Mouse (Mus musculus) spleen, adult 18-20 months (tissue): ENCODE measurements around the gene Tmod2.
A peak's percentile ranks its signal among the peaks of the same experiment; 100 is the strongest.
"Not testable (repeated sequence)": the region's sequence is repeated elsewhere in the genome, so short reads cannot be mapped to it uniquely, and the experiment has no call there.

Source experiments
- DNase-seq, 2 experiments: peaks; one replicate each; pipeline ENCODE4 v3.0.0; 2022; ENCODE audit warnings: mixed read lengths in 2 of 2

Gene Tmod2

GRCm38 (mm10) chr9:75610571-75611493, at the start of gene Tmod2:
Gene Tmod2, minus strand, starts transcription at chr9:75611325.
- peak in 1 of 2 experiments; percentile 14 for DNase-seq

DNA sequence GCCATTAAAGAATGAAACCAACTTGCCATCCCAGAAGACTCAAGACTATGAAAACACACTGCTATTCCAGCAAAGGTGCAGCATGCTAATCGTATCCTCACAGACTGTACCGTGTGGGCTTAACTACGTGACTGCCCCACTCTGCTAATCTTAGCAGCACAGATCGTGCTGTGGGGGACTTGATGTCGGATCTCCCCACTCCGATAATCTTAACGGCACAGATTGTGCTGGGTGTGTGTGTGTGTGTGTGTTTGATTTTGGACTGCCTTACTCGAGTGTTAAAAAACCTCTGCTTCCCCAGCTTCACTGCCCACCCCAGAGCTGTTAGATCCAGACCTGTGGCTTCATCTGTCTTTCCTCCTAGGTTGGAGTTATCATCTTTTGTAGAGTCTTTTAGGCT, 49.8 kb upstream of the Tmod2 start:
- DNase-seq: no peak

DNA sequence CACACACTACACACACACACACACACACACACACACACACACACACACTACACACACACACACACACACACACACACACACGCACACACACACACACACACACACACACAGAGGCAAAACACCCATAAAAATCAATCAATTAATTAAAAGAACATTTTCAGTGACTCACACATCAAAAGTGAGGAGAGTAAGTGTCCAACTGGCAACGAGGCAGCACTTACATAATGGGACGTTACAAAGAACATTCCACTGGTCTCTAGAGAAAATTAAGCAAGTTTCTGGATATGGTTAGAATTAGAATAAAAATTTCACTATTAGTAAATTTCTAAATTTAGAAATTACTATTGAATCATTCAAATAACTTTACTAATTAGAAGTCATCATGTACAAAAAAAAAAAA, 45.3 kb upstream of the Tmod2 start:
- DNase-seq: not testable (repeated sequence)

GRCm38 (mm10) chr9:75653981-75654911, 43.1 kb upstream of the Tmod2 start:
- DNase-seq: no peak

DNA sequence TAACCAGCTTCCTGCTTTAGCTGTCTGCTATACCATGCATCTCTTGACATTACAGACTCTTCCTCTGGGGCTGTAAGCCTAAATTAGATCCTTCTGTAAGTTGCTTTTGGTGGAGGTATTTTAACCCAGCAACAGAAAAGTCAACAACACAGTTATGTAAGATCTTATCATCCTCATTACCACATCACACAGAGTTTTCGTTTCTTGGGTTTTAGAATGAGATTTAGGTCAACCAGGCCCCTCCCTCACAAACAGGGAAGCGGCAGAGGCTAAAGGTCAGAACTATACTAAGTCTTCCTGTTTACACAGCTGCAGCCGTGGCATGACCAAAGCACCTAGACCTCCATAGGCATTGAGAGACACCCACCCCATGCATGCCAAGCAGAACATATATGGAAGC, 34.3 kb upstream of the Tmod2 start:
- no peak for DNase-seq

- DNase-seq: no peak
Observed at GRCm38 (mm10) chr9:75634226-75634625, 23.1 kb upstream of the Tmod2 start.

DNA sequence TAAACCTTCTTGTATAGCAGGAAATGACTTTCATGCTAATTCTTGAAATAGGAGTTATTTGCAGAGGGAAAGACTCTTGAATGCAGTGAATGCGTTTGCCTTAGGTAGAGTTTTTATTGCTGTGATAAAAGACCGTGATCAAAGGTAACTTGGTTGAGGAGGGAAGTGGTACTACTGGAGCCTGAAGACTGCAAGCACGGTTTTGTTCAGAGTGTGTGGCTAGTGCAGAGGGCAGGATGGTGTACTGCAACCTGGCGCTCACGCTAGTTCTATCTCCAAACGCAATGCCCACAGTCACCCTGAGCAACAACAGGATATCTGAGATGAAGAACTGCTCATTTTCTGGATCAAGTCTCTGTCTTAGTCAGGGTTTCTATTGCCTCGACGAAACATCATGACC, 22.5 kb upstream of the Tmod2 start:
- DNase-seq: no peak

DNA sequence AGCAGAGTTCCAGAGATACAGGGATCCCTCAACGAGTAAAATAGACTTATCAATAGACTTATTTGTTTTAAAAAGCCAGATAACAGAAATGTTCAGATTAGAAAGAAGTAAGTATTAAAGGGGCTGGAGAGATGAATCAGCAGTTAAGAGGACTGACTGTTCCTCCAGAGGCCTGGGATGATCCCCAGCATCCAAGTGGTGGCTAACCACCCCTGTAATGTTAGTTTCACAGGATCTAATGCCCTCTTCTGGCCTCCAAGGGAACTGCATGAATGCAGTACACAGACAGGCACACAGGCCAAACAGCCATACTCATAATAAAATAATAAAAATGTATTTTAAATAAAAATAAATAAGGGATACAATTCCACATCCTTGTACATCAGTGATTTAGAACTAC, 21.8 kb upstream of the Tmod2 start:
- DNase-seq: no peak

DNA sequence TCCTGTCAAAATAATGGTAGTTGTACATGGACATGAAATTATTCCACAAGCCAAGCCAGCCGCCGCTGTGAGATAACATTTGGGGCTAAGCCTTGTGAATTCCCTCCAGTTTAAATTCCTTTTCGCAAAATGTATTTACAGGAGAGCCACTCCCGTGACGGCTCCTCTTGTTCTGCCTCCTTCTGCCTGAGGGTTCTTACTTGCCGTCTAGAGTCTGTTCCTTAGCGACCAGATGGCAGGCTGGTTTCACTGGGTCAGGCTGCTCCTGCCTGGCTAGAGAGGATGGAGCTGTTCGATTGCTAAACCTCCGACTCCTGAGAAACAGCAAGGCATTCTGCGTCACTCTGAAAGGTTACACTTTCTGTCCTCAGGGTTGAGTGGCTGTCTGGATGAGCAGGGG, 21.0 kb upstream of the Tmod2 start:
- no peak for DNase-seq

DNA sequence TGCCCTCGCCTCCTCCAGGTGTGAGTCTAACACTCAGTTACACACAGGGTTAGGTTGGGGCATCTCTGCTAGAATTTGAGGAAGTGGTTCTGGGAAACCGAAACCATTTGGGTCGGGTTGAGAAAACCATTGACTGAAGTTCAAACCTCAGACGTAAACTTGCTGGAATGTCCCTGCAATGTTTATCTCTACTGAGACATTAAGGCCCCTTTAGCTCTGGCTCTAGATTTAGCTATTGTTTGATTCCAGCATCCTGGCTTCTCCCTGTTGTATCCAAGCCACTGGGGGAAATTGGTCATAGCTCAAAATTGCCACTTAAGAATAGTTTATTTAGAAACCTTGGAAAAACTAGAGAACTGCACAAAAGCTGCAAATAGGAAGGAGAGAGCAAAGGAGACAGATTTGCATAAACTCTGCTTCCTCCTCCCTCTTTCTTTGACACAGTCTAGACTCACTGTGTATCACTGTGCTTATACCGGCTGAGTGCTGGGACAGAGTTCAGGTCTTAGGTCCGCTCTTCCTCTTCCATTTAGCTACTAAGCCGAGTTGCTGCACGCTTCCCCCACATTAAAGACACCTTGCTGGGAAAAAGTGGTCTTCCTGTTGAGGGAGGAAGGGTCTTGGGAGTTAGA, 19.8 kb upstream of the Tmod2 start:
- no peak for DNase-seq

DNA sequence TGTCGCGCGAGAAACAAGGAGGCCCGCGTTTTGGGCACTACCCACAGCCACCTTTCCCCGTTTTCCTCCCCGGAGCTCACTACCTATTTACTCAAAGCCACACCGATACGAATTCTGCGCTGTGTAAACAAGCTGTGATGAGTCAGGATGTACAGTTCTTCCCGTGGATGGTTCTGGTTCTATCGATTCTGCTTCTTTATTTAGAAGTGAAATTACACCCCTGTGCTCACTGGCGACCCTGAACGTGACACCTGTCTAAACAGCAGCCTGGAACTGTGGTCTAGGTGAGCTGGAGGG, 15.1 kb upstream of the Tmod2 start:
- DNase-seq: no peak

DNA sequence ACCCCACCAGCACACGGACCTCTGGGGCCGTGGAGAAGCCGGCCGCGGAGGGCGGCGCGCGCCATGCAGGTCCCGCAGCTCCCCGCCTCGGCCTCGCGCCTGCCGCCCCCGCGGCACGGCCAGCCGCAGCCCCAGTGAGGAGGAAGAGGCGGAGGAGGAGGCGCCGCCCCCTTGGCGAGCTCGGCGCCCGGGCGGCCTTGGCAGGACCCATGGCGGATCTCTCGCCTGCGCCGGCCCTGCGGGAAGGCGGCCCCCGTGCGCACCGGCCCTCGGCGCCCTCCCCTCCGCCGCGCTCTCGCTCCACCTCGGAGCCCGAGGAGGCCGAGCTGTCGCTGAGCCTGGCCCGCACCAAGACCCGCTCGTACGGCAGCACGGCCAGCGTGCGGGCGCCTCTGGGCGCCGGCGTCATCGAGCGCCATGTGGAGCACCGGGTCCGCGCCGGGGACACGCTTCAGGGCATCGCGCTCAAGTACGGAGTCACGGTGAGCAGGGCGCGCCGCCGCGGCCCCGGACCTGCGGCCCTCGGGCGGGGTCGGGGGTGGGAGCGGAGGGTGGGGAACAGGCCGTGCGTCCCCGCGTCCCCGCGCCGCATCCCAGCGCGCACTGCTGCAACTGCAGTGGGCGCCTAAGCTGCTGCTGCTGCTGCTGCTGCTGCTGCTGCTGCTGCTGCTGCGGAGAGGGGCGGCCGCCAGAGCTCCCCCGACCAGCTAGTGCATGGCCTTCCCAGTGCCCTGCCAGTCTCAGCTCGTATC, 14.6 kb upstream of the Tmod2 start, which contains the start of gene Lysmd2:
Gene Lysmd2 (plus strand): TSS at position 186 of the 752 bp plus-strand sequence.
- DNase-seq: peak; percentile 37 to 52

DNA sequence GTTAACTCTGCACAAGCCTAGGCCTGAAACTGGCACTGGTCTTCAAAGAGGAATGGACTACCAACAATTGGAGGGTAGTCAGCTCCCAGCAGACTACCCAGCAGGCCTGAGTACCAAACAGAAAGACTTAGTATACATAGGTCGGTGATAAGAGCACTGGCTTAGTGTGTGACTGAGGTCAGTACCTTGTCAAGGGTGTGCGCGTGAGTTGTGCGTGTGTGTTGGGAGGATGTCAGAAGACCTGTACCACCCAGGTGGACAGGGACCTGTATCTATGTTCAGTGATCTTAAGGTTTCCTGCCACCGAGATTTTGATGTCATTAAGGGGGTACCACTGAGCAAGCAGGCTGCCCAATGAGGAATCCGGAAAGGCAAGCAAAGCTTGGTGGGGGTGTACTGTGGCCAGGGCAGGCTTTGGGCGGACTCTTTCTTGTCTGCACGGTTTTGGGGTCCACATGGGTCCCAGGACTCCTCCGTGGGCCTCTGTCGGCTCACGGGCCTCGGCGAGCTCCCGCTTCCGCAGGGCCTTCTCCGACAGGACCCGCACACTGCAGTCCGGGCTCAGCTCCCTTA, 13.9 kb upstream of the Tmod2 start:
- DNase-seq: no peak

DNA sequence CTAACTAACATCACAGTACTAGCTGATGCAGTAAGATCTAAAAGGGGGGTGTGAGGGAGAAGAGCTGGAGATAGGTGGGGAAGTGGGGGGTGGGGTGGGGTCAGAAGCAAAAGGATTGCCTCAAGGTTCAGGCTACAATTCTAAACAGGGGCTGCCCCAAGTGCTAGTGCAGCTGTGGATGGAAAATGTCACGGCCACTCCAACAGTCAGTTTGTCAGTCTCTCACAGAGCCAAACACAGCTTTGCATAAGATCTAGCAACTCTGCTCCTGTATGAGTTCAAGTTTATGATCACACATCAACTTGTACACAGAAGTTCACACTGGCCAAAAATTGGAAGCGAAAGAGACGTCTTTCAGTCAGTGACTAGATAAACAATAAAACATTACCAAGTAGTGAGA, 10.3 kb upstream of the Tmod2 start:
- DNase-seq: no peak

DNA sequence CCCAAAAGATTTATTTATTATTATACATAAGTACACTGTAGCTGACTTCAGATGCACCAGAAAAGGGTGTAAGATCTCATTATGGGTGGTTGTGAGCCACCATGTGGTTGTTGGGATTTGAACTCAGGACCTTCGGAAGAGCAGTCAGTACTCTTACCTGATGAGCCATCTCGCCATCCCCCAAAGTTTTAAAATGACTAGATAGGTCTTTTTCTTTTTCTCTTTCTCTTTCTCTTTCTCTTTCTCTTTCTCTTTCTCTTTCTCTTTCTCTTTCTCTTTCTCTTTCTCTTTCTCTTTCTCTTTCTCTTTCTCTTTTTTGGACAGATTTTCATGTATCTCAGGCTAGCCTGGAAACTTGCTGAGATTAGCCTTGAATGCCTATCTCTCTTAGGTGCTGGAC, 8.6 kb upstream of the Tmod2 start:
- DNase-seq: not testable (repeated sequence)

DNA sequence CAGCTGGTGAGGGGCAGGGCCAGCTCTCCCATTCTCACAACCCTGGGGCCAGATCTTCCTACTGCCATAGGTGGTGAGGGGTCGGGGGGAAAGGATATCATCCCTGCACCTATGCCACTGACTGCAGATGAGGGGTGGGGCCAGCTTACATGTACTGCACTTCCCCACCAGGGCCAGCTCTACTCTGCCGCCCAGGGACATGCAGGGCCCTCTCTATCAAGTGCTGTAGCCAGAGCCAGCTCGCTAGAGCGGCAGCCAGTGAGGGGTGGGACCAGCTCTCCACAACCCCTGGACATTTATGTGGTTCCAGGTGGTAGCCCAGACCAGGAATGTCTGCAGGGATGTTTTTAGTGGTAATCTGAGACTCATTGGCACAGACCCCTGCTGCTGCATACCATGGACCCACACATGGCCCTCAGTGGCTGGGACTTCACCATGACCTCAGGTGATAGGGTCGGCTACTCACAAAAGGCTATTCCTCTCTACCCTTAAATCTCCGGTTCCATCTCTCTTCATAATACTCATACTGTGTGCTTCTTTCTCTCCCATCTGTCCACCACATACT, 7.8 kb upstream of the Tmod2 start:
- DNase-seq: no peak

- DNase-seq: no peak
Observed at GRCm38 (mm10) chr9:75616560-75616959, 5.4 kb upstream of the Tmod2 start.

GRCm38 (mm10) chr9:75609965-75610364, 1.2 kb downstream of the Tmod2 start:
- no peak for DNase-seq

GRCm38 (mm10) chr9:75609505-75609904, 1.6 kb downstream of the Tmod2 start:
- DNase-seq: no peak

- no peak for DNase-seq
Observed at GRCm38 (mm10) chr9:75607496-75607895, 3.6 kb downstream of the Tmod2 start.

- DNase-seq: no peak
Observed at GRCm38 (mm10) chr9:75601510-75601909, 9.6 kb downstream of the Tmod2 start.
